Mouse (Mus musculus): Measurements from ENCODE around the gene Gm20431. TPM values are rescaled to one million over a fixed set of nuclear protein-coding genes. Genes with fewer than 3 reads are reported as not detected.

Gm20431 gene
- polyA plus RNA-seq, 1 experiment from 2014 or later = 9.8 TPM

DNA sequence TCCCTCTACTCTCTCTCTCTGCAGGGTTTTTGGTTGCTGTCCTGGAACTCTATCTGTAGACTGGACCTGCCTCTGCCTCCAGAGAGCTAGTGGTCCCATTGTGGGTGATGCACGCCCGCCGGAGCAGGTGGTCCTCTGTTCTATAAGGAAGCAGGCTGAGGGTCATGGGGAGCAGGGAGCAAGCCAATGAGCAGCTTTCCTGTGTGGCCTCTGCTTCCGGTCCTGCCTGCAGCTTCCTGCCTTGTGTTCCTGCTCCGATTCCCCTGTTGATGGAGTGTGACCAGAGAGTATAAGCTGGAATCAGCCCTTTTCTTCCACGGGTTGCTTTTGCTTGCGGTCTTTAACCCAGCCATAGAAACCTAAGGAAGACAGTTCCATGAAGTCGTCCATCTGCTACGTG lies 93.2 kb downstream of the Gm20431 start:
- Histone ChIP-seq H3K9me3 (no peaks in the 10 kb centered on the region), H3K4me3 (replicated peaks) (no peak overlapping the region), H3K36me3 (no peaks in the 10 kb centered on the region), H3K4me2 (replicated peaks) (no peak overlapping the region), H3K9ac (replicated peaks) (no peak overlapping the region), H3K27me3 (0 out of 2 replicates have a peak, but pooled peaks cover under 1% of the 10 kb centered on the region), H3K27ac (no peak overlapping the region), H3K4me1 (replicated peaks) (peaks cover 13% of the 10 kb centered on the region)
- WGBS = 87% methylated on average over 9 of the region's 9 CpGs
- no peak for ATAC-seq

DNA sequence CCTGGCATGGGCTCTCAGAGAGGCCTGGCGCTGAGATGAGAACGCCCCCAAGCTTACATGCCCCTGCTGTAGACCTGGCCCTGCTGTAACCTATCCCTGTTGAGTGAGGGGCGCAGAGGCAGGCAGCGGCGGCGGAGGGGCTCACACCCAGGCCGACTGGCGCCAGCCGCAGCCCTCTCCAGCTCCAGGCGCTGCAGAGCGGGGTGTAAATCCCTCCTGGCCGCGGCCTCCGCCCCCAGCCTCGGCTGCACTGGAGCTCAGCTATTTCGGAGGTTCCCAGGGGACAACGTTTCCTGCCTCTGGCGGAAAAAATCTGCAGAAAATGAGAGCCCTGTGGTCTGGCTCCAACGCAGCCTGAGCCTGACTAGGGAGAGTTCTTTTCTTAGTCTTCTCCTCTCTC lies 95.6 kb downstream of the Gm20431 start:
- Histone ChIP-seq H3K36me3 (no peaks in the 10 kb centered on the region), H3K27ac (no peak overlapping the region), H3K27me3 (peaks cover 7% of the 10 kb centered on the region), H3K4me2 (replicated peaks) (peak overlapping the region; percentile 32), H3K4me3 (replicated peaks) (no peak overlapping the region), H3K4me1 (replicated peaks) (peaks cover 18% of the 10 kb centered on the region), H3K9ac (replicated peaks) (peak overlapping the region; percentile 51; the same call in 1 of the 2 replicates), H3K9me3 (no peaks in the 10 kb centered on the region)
- ATAC-seq = 0 out of 2 replicates have a peak, but pooled peaks have one; percentile 5
- WGBS = 15% methylated on average over 19 of the region's 19 CpGs

DNA sequence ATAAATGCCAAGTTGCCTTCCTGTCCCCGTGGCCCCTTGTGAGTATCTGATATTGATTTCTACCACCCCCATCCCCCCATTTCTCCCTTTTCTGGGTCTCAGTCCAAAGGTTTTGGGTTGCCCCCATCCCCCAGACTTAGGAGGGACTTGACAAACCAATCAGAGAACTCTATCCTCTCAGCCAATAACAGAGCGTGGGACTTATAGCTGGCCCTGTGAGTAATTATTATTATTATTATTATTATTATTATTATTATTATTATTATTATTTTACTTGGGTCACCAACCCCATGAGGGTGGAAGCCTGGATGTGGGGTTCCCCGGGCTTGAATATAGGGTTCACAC lies 96.0 kb downstream of the Gm20431 start:
- ATAC-seq = no peak
- peaks cover 19% of the 10 kb centered on the region for H3K4me1 ChIP-seq (replicated peaks)
- H3K27ac ChIP-seq = no peak overlapping the region
- no peaks in the 10 kb centered on the region for H3K9me3 ChIP-seq
- peaks cover 11% of the 10 kb centered on the region for H3K27me3 ChIP-seq
- 85% methylated on average over 3 of the region's 3 CpGs for WGBS
- H3K4me3 ChIP-seq (replicated peaks) = no peak overlapping the region
- no peaks in the 10 kb centered on the region for H3K36me3 ChIP-seq
- no peak overlapping the region for H3K4me2 ChIP-seq (replicated peaks)
- H3K9ac ChIP-seq (replicated peaks) = no peak overlapping the region; the same call in 1 of the 2 replicates

DNA sequence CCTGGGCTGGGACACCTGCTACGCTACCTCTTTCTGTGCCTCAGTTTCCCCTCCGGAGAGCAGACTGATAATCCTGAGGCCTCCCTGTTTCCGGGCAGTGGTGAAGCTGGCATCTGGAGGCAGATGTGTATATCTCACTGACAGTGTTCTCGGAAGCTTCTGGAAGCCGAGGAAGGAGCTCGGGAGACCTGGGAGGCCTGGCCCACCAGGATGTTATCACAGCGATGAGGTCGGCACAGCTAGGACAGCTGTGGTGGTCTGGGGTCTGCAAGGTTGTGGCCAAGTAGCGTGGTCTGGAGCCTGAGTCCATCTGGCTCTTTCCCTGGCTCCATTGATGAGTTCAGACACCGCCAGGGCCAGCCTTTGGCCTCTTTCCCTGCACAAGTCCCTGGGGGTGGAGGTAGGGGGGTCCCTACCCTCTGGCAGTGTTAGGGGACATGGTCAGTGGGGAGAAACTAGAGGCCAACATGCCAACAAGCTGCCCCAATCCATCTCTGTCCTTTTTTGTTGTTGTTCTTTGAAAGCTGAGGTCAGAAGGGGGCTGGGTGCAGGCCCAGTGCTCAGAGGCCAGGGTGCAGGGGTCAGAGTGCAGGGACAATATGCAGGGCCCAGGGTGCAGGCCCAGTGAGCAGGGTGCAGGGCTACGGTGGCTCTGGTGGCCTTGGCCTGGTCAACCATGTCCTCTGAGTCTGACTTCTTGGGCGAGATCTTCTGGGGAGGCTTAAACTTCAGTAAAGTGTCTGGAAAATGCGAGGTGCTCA lies 96.6 kb downstream of the Gm20431 start:
- H3K9me3 ChIP-seq = no peaks in the 10 kb centered on the region
- 92% methylated on average over 13 of the region's 13 CpGs for WGBS
- no peaks in the 10 kb centered on the region for H3K36me3 ChIP-seq
- no peak overlapping the region for H3K4me2 ChIP-seq (replicated peaks)
- peaks cover 25% of the 10 kb centered on the region for H3K4me1 ChIP-seq (replicated peaks)
- no peak overlapping the region for H3K9ac ChIP-seq (replicated peaks)
- no peak for ATAC-seq
- no peak overlapping the region for H3K4me3 ChIP-seq (replicated peaks)
- H3K27ac ChIP-seq = no peak overlapping the region
- H3K27me3 ChIP-seq = peaks cover 17% of the 10 kb centered on the region

DNA sequence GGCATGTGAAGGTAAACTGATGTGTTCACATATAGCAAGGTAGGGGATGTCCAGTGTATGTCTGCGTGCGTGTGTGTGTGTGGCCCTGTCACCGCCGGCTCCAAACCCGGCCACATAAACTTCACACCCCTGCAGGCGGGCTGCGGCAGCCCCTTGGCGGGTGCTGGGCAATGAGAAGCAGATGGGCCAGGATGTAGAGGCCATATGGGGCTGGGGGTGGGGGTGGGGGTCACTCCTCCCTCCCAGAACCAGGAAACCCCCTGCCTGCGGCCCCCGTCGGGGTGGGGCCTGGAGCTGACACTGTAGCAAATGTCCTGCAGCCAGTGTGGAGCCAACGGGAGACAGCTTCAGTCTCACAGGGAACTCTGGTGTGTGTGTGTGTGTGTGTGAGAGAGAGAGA lies 97.6 kb downstream of the Gm20431 start:
- WGBS = 50% methylated on average over 12 of the region's 12 CpGs
- Histone ChIP-seq H3K4me3 (replicated peaks) (no peak overlapping the region), H3K4me1 (replicated peaks) (peaks cover 31% of the 10 kb centered on the region), H3K27ac (no peak overlapping the region), H3K27me3 (peaks cover 25% of the 10 kb centered on the region), H3K9me3 (no peaks in the 10 kb centered on the region), H3K36me3 (no peaks in the 10 kb centered on the region), H3K9ac (replicated peaks) (no peak overlapping the region), H3K4me2 (replicated peaks) (no peak overlapping the region)
- 0 out of 2 replicates have a peak, but pooled peaks have one; percentile 28 for ATAC-seq

DNA sequence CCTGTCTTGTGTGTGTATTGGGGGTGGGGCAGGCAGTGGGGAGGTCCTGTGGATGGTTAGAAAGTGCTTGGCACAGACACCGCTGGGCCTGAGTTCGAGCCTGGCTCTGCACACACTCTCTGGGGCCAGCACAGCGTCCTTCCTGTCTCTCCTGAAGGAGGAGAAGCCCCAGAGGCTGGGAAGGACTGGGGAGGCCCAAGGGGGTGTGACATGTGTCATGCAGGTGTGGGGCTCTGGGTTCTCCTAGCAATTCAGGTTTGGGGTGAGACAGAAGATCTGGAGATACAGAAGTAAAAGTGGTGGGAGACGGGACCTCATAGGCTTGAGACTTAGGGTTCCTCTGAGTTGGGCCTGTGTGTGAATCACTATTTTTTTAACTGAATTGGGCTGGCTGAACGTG lies 98.3 kb downstream of the Gm20431 start:
- no peak overlapping the region for H3K4me2 ChIP-seq (replicated peaks)
- no peak overlapping the region for H3K27ac ChIP-seq
- H3K36me3 ChIP-seq = no peaks in the 10 kb centered on the region
- WGBS = 76% methylated on average over 5 of the region's 5 CpGs
- no peaks in the 10 kb centered on the region for H3K9me3 ChIP-seq
- ATAC-seq = no peak
- no peak overlapping the region for H3K4me3 ChIP-seq (replicated peaks)
- H3K4me1 ChIP-seq (replicated peaks) = peaks cover 31% of the 10 kb centered on the region
- H3K9ac ChIP-seq (replicated peaks) = no peak overlapping the region
- H3K27me3 ChIP-seq = peaks cover 29% of the 10 kb centered on the region

DNA sequence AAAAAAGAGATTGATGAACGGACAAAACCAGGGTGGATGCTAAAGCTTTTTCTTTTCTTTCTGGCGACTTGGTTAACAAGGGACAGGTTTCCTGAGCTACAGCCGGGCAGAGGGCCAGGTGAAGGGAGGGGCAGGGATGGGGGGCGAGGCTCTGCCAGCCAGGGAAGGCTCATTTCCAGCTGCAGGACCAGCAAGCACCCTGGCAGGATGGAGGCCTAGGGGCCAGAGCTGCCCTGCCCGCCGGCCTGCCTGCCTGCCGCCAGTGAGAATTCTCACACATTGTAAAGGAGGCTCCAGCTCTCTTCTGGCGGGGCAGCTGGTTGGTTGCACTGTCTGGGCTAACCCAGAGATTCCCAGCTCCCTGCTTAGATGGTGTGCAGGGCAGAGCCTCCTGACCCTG lies 99.2 kb downstream of the Gm20431 start:
- H3K9me3 ChIP-seq = no peaks in the 10 kb centered on the region
- 51% methylated on average over 8 of the region's 8 CpGs for WGBS
- no peak for ATAC-seq
- H3K4me1 ChIP-seq (replicated peaks) = peaks cover 31% of the 10 kb centered on the region
- H3K36me3 ChIP-seq = no peaks in the 10 kb centered on the region
- H3K27me3 ChIP-seq = peaks cover 31% of the 10 kb centered on the region
- H3K9ac ChIP-seq (replicated peaks) = no peak overlapping the region
- no peak overlapping the region for H3K4me2 ChIP-seq (replicated peaks)
- no peak overlapping the region for H3K4me3 ChIP-seq (replicated peaks)
- H3K27ac ChIP-seq = no peak overlapping the region

DNA sequence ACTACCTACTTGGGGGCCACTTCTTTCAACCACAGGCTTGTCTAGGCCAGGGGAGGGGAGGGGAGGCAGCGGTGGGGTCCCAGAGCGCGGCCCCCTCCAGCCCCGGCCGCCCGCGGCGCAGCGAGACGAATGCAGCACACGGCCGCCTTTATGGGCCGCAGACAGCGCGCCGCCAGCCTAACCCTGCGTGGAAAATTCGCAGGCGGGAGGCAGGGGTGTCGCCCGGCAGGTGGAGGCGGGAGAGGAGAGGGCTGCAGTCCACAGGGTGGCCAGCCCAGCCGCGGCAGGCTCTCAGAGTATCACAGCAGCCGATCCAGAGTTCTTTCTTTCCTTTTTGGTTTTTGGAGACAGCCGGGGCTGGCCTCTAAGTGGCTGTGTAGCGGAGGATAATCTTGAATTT lies 101.9 kb downstream of the Gm20431 start:
- WGBS = 13% methylated on average over 27 of the region's 27 CpGs
- Histone ChIP-seq H3K27me3 (peaks cover 31% of the 10 kb centered on the region), H3K4me2 (replicated peaks) (peak overlapping the region; percentile 48), H3K9me3 (no peaks in the 10 kb centered on the region), H3K4me3 (replicated peaks) (peak overlapping the region; percentile 20), H3K36me3 (no peaks in the 10 kb centered on the region), H3K27ac (peak overlapping the region; percentile 19; the same call in 1 of the 2 replicates), H3K9ac (replicated peaks) (peak overlapping the region; percentile 46; the same call in 1 of the 2 replicates), H3K4me1 (replicated peaks) (peaks cover 24% of the 10 kb centered on the region)
- peak; percentile 75 for ATAC-seq

Small RNA genes lying within 50 kb of the gene (microRNA-seq; reads per million reads assigned to microRNA genes)
- not detected for gene Gm22355

Other genes starting within 250 kb of the Gm20431 start
- 22.7 and 23.0 TPM in 2 replicates for gene Slc9a8, start 239.8 kb downstream of the Gm20431 start, polyA plus RNA-seq (2015; fragmentation: Nextera tagmentation; extraction: Ambion mirVana)
- gene Rnf114, start 168.9 kb downstream of the Gm20431 start, polyA plus RNA-seq (2015; fragmentation: Nextera tagmentation; extraction: Ambion mirVana) = 154 and 165 TPM in 2 replicates
- 25.1 and 30.2 TPM in 2 replicates for gene Spata2, start 168.6 kb downstream of the Gm20431 start, polyA plus RNA-seq (2015; fragmentation: Nextera tagmentation; extraction: Ambion mirVana)
- 5.4 and 5.8 TPM in 2 replicates for gene Snai1, start 123.3 kb downstream of the Gm20431 start, polyA plus RNA-seq (2015; fragmentation: Nextera tagmentation; extraction: Ambion mirVana)
- gene Ube2v1, start 29.4 kb downstream of the Gm20431 start, polyA plus RNA-seq (2015; fragmentation: Nextera tagmentation; extraction: Ambion mirVana) = 298 and 301 TPM in 2 replicates
- 0.20 TPM in 1 of 2 replicates, not detected in the other for gene Cebpb, start 27.4 kb upstream of the Gm20431 start, polyA plus RNA-seq (2015; fragmentation: Nextera tagmentation; extraction: Ambion mirVana)
- 27.1 and 28.0 TPM in 2 replicates for gene Tmem189, start 28.3 kb upstream of the Gm20431 start, polyA plus RNA-seq (2015; fragmentation: Nextera tagmentation; extraction: Ambion mirVana)

Measured in midbrain, embryonic 13.5 days (tissue).